Mouse (Mus musculus): ENCODE measurements around the gene Tmem175.

The Tmem175 gene

DNA sequence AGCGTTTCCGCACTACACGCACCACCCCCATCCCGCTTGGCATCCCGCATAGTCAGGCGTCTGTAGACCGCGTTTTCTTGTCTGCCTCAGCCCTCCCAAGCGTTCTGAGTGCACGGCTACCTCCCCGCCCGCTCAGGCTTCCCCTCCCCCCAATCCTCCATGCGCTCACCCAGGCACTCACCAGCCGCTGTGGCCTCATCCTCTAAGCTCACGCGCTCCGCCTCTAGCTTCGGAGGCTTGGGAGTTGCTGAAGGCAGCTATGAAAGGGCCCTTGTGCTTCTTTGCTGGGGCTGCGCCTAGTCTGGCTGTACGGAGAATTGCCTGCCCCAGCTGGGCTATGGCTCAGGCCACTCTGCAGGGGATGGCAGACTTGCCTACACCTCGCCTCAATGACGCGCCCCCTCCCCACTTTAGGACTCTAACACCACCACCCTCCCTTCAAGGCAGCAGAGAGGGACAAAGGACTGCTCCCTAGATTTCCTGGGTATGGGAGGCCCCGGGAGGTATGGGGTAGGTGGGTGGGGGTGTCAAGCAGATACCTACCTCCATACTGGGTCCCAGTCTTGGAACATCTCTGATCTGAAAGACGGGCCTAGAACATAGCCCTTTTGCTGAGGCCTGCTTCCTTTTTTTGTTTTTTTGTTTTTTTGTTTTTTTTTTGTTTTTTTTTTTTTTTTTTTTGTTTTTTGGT, 48.2 kb downstream of the Tmem175 start:
- no peak for DNase-seq (ENCODE audit: low read depth, low spot score)

DNA sequence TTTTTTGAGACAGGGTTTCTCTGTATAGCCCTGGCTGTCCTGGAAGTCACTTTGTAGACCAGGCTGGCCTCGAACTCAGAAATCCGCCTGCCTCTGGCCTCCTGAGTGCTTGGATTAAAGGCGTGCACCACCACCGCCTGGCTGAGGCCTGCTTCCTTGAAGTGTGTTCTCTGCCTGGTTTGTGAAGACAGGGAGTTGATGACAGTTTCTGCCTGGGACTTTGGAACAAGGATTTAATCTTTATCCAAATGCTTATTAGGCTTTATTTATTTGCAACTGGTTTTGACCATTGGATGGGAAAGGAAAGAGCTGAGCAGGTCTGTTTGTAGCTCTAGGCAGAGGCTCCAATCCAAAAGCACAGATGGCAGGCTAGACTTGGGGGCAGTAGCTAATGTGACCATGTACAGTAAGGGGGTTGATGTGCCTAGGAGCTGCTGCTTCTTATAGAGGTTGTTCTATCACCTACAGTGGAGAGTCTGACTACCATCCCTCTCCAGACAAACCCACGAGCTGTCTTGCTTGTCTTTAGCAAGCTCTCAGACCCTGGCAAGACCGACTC, 48.8 kb downstream of the Tmem175 start:
- DNase-seq (ENCODE audit: low read depth, low spot score) = no peak

- DNase-seq (ENCODE audit: low read depth, low spot score) = no peak
Observed at GRCm38 (mm10) chr5:108679909-108680308, 50.3 kb downstream of the Tmem175 start.

GRCm38 (mm10) chr5:108680871-108681270, 51.3 kb downstream of the Tmem175 start:
- no peak for DNase-seq (ENCODE audit: low read depth, low spot score)

DNA sequence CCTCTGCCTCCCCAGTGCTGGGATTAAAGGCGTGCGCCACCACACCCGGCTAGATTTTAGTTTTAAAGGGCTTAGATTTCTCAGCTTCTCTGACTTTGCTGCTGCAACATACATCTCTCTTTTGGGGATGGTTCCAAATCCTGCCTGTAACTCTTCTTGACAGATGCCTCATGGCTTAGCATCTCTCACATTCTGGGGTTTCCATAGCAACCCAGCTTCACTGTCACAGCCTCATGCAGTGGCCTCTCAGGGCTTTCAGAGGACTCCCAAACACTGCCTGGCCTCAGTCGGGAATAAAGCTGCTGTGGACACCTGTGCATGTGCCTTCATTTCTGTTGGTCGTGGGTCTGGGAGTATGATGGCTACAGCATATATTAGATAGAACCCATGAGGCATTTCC, 59.5 kb downstream of the Tmem175 start:
- DNase-seq (ENCODE audit: low read depth, low spot score) = no peak

DNA sequence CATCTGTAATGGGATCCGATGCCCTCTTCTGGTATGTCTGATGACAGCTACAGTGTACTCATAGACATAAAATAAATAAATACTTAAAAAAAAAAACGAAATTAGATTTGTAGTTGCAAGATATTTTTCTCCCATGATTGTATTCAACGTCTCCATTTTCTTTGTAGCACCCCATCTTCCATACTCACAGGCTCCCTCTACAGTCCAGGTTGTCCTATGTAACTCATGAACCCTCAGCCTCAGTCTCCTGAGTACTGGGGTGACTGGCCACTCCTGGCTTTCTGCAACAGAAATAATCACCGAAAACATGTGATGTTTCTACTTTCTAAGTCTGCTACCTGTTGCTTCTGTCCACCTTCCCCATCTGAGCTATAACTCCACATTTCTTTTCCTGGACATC, 61.6 kb downstream of the Tmem175 start:
- DNase-seq (ENCODE audit: low read depth, low spot score) = no peak

- DNase-seq (ENCODE audit: low read depth, low spot score) = no peak
Observed at GRCm38 (mm10) chr5:108692271-108692670, 62.7 kb downstream of the Tmem175 start, which contains the start of gene Fgfrl1. Gene Fgfrl1, plus strand, starts transcription at chr5:108692382.

GRCm38 (mm10) chr5:108693872-108694288, 64.3 kb downstream of the Tmem175 start:
- peak; percentile 67 for DNase-seq (ENCODE audit: low read depth, low spot score)

DNA sequence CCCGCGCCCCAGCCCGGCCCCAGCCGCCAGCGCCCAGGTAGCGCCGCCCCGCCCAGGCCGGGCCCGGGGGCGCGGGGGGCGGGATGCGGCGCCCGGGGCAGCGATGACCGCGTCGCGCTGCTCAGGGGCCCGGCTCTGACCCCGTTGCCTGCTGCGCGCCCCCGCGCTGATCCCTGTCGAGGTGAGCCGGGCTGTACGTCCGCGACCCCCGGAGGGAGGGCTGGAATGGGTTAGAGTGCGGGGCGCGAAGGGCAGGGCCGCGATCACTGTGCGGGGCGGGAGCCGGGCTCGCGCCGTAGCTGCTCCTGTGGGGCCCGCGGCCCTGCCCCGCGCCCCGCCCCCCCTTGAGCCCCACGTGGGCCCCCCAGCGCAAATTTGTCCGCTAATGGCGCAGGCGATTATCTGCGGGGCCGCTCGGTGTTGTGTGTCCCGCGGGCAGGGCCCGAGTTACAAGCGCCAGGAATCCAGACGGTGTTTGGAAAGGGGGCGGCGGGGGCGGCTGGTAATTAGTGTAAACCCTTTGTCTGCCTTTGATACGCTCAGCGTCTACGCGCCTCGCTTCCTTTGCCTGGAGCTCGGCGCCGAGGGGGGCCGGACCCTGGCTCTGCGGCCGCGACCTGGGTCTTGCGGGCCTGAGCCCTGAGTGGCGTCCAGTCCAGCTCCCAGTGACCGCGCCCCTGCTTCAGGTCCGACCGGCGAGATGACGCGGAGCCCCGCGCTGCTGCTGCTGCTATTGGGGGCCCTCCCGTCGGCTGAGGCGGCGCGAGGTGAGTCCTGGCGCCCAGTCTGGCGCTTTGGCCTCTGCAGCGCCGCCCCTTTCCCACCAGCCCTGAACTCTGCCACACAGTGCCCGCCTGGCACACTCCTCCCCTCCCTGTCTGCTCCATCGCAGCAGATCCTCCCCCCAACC, 65.0 kb downstream of the Tmem175 start:
- peak; percentile 20 for DNase-seq (ENCODE audit: low read depth, low spot score)

DNA sequence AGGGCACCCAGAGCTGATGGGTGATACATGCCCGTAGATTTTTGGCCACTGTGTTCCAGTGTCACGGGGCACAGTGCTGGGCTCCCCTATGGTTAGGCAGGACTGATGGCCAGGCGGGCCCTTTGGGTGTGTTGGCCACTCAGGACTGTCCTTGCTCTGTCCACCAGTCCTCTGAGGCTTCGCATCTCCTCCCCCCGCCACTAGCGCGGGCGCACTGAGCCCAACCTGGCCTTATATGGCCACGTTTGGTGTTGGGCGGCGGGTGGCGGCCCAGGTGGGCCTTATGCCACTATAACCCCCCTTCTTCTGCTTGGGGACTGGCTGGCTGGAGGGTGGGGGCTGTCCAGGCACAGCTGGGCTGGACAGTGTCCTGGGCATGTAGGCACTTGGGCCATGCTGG, 66.3 kb downstream of the Tmem175 start:
- DNase-seq (ENCODE audit: low read depth, low spot score) = no peak

DNA sequence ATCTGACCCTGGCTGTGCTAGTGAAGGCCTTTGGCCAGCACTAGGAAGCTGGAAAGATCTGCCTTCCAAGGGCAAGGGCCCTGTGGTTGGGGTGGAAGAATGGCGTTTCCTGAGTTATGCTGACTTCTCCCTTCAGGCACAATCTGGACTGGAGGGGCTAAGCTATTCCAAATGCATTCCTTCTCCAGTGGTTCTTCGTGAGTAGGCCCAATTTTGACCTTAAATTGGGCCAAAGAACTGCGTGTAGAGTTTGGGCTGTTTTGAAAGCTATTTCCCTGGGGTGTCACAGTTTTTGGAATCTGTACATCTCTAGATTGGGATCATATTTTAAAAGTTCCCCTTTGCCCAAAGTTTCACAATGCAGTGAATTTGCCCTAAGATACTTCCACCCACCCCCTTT, 67.0 kb downstream of the Tmem175 start:
- no peak for DNase-seq (ENCODE audit: low read depth, low spot score)

DNA sequence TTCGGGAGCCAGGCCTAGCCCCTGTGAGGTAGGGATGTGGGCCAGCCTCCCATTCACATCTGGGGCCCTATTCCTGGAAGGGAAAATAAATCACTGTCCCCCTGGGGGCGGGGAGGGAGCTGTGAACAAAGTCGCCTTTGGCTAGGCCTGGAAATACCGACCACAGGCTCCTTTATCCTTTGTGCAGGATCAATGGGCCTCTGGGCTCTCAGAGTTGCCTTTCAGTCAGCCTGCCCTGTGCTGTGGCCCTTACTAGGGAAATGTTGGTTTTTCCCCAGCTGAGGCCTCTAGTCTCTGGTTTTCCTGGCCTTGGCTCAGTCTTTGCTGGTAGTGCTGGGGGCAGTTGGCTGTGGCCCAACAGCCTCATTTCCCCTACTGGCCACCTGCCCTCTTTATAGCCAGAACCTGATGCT, 67.8 kb downstream of the Tmem175 start:
- DNase-seq (ENCODE audit: low read depth, low spot score) = no peak

All from retina, postnatal 7 days (tissue).